Mouse (Mus musculus) thymus, postnatal 25 days (tissue): ENCODE data around the gene Epyc.

Experiments used
- DNase-seq: peaks from one replicate; pipeline ENCODE4 v3.0.0; 2022

Gene Epyc

DNA sequence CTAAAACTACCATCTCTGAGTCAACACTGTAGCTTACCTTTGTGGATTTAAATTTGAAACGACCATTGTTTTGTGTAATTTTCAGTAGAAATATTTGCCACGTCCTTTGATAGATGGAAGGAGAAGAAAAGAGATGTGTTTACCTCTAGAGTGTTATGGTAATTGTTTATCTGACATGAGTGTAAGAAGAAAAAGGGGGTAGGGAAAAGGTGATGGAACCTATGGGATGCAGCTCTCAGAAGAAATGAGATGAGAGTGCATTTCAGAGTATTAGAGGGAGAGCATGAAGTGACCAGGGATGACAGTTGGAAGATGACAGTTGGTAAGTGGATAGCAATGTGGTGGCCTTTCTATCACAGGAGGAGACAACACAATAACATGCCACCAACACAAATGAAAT, at the start of gene Epyc:
Gene Epyc (plus strand): TSS at position 301 of the 400 bp plus-strand sequence.
- DNase-seq = no peak

DNA sequence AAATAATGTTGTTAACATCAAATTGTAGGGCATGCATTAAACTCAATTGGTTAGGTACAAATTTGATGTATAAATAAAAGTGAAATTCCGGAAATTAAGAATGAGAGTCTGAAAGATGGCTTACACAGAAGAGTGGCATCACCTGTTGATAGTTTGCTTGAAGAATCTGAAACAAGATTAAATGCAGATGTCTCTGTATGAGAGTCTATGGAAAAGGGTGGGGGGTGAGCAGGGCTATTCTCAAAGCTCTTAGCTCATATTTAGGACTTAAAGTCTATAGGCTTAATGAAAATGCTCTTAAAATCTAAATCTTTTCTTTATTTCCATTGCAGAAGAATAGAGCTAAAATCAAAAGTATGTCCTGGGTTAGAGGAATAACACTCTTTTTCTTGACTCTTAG, 48.2 kb upstream of the Epyc start:
- no peak for DNase-seq

DNA sequence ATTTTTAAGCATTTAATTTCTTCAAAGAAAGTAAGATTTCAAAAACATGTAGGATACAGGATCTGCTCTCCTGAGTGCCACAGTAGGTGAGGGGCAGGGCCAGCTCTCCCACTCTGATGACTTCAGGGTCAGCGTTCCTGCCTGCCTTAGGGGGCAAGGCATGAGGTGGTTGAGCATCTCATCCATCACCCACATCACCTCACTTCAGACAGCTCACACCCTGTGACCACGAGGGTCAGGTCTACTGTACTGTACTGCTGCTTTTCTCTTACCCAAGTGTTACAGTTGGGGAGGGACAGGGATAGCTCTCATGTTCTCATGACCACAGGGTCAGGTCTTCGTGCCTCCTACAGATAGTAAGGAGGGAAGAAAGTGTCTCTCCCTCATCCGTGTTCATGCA, 42.1 kb upstream of the Epyc start:
- no peak for DNase-seq

DNA sequence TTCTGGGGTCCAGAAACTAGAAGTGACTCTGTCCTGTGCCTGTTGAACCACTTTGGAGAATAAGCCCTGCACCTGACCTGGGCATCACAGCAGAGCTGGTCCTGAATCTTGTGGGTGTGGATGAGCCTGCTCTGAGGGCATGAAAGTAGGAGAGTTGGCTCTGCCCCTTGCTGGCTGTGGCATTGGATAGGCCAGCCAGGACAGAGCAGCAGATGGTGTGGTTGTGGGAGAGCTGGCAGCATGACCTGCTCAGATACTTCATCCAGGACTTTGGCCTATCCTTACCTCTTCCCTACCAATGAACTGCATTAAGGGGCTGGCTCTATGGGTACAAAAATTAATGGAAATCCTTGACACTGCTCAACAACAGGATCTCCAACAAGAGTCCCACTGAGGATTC, 40.6 kb upstream of the Epyc start:
- no peak for DNase-seq

DNA sequence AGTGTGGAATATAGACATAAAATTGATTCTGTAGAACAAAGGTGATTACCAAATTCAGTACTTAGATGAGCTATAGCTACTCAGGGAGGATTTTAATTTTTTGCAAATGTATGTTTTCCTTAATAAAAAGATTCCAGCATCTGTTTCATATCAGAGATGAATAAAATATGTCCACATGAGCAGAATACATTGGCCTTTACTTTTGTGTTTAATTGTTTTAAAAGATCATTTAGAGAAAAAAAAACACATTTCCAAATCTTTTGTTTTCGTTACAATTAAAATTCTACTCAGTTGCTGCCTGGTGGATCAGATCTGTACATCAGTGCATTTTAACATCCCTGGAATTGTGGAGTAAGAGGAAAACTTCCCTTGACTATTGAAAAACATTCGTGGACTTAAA, 37.3 kb upstream of the Epyc start, which contains the start of gene Kera:
Gene Kera (plus strand): TSS at position 301 of the 400 bp plus-strand sequence.
- DNase-seq = no peak

DNA sequence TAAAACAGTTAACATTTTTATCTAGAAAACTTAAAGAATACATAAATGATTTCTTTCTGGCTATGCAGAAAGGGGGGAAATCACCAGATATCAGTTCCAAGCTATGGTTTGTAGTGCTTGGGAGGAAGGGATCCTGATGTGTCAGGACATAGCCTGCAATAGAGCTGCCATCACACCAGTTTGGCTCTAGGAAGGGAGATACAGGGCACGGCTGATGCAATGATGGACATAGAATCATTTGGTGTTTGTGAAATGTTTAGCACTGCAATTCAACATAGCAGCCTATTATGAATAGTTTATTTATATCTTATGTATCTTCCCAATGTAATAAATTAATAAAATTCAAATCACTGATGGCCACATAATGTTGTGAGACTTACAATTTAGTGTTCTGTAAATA, 21.5 kb upstream of the Epyc start:
- no peak for DNase-seq

DNA sequence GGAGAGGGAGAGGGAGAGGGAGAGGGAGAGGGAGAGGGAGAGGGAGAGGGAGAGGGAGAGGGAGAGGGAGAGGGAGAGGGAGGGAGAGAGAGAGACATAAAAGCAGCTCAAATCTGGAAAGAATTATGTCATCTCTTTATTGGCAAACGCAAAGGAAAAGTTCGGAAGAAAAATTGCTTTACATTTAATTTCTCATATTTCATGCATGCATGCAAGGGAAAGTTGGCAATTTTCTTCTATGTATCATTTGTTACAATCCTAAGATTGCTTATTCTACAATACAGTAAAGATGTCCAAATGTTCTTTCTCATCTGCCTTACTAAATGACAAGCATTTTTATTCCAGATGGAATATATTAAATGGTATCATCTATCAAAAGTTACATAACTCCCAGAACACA, 19.5 kb upstream of the Epyc start:
- no peak for DNase-seq

DNA sequence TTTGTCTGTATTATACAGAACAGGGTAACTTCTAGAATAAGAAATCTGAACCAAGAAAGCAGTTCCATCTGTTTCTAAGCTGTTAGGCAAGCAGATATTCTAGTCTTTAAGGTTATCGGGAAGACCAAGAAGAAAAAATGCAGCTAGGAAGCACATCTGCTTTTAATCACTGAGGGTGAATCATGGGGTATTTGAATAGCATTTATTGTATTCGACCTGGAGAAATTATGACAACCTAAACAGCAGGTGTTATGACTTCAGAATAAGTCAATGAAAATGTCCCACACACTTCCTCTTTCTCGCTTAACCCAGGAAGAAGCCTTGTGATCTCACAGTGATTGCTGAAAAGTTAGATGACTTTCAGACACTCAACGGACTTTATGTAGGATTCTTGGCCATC, 18.8 kb upstream of the Epyc start:
- no peak for DNase-seq

DNA sequence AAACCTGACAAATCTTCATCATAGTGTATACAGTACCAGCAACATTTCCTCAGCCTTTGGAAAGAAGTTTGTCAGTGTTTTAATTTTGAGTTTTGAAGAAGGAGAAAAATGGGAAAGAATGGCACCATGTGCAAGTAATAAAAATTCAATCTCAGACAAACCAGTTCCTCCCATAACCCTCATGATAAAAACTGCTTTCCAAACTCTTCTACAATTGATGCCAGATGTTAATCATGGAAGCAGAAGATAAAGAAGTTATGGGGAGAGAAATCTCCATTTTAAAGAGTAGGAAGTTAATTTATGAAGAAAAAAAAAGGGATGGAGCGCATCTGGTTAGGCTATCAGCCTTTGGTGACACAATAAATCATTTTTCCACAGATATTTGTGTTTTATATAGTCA, 17.3 kb upstream of the Epyc start:
- no peak for DNase-seq

DNA sequence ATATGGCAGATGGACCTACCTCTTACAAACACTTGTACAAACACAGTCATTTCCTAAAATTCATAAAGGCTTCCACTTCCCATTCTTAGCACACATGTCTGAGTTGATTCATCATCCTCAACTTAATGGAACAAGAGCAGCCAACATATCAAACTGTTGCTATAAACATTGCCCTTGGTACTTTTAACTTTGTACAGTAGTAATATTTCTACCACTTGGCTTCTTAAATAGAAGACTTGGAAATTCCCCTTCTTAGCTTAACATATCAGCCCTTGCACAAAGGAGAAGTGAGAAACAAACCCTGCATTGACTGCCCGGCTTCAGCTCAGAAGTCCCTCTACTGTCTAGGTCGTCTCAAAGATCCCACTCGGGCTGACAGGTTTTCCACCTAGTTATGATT, 12.8 kb upstream of the Epyc start:
- DNase-seq = no peak

DNA sequence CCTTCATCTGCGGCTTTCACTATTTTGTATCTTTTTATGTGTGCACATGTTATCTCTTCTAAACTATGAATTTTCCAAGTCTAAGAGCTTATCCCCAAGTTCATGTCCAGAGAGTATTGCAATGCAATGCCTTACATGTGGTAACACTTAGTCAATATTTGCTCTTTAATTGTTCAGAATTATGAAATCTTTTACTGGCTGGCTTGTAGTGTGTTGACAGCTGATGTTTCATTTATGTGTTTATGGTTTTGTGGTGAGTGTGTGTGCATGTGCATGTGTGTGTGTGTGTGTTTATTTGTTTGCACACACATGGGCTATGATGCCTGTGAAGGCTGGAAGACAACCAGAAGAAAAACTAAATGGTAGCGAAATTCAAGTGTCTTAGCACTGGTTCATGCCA, 1.9 kb upstream of the Epyc start:
- no peak for DNase-seq

DNA sequence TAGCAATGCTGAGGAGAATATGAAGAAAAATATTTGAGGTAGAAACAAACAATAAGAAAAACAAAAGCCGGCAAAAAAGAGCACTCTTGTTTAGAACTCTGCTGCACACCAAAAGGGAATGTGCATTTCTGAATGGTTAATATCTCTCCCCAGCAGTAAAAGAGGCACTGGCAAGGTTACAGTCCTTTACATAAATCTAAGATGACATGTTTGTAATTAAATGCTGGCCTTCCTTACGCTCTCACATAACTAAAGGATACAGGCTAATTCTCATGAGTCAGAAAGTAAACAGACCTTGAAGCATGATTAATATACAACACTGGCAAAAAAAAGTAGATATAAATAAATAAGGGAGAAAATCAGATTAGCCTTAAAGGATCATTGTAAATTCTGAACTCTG, 6.5 kb downstream of the Epyc start:
- no peak for DNase-seq

DNA sequence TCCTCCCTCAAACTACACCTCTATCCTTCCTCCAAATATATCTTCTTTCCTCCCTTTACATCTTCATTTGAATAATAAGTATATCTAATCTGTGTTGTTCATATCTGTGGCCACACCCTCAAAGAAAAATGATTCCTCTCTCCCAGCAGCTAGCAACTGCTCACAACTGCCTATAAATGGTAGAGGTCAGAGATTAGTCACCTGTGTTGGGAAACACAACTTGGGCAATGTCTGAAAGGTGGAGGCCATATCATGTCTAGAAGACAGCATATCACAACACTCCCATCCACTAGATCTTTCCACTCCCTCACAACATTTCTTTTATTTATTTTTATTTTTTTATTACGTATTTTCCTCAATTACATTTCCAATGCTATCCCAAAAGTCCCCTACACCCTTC, 15.6 kb downstream of the Epyc start:
- no peak for DNase-seq

DNA sequence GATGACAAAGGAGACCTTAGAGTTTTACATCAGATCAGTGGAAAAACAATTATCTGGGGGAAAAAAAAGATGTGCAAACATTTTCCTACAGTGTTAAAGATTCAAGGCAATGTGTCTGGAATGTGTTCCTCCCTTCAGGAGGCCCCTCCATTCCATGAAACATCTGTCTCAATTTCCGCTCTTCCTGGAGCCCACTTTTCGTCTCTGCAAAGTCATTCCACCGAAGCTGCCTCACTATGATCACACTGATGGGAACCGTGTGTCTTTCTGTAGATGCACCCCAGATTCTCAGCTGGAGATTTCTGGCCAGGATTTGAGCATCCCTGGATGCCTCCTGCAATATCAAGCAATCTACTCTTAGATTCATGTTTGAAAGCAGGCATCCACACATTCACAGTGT, 24.8 kb downstream of the Epyc start:
- no peak for DNase-seq

DNA sequence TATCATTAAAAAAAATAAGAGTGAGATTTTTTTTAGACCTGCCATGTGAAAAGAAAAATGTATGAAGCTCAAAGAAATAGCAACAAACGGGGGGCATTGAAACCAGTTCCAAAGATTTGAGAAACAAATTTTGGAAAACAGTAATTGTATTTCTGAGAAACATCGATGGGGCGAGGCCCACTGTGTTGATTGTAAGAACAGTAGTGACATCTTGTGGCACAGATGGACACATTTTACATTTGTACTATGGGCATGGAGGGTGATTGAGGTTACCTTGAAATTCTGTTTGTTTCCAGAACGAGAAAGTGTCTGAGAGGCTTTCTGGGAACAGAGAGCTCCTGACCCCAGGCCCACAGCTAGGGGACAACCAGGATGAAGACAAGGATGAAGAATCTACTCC, 26.3 kb downstream of the Epyc start:
- DNase-seq = no peak

DNA sequence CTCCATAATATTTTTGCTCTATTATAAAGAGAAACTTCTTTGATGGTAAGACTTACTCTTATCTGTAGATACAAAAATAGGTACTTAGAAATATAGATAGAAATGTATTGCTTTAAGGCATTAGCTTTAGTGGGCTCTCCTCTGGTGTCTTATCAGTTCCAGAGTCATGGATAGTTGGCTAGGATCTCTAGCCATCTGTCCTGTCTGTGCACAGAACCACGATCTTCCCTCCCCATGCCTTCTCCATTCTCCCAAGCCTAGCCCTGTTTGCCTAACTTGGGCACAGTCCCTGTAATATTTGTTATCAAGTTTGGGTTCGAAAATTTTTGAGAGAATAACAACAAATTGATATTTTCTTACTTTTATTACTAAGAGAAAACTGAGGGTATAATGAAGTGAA, 29.4 kb downstream of the Epyc start:
- no peak for DNase-seq

DNA sequence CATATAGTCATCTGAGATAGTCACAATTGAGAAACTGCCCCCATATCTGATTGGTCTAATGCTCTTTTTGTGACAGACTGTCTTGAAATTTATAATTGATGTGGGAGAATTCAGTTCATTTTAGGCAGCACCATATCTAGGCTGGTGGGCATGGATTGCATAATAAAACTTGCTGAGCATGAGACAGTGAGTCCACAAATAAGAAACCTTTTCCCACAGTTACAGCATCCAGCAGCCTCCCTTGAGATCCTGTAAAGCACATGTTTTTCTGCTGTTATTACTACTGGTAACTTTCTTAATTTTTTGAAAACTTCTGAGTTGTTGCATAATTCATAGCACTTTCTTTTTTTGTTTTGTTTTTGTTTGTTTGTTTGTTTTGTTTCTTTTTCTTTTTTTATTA, 39.1 kb downstream of the Epyc start:
- no peak for DNase-seq

DNA sequence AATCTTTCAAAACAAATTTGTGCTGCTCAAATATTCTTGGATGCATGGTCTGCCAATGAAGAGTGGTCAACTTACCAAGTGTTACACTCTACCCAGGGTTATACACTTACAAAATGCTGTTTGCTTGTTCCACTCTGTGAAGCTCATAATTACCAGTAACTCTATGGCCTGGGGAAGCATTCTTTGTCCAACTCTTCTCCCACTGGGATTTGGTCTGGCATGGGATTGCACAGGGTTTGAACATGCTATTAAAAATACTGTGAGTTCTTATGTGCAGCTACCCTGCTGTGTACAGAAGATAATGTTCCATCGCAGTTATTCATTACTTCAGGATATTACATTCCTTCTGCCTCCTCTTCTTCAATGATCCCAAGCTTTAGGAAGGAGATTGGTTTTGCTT, 43.3 kb downstream of the Epyc start:
- DNase-seq = no peak

DNA sequence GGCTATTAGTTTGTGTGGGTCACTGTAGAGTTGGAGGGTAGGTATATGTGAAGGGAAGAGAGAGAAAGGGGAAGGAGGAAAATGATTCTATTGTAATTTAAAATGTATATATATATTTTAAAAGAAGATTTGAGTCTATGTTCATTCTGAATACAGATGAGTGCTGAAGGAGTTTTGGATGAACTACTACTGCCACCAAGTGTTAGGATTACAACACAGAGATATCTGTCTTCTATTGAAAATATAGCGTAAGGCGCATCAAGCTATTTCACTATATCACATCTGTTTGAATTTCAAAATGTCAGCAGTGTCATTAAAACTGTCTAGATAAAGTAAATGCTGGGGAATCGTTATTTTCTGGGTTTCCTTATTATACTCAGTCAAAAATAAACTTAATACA, 45.6 kb downstream of the Epyc start:
- DNase-seq = no peak

DNA sequence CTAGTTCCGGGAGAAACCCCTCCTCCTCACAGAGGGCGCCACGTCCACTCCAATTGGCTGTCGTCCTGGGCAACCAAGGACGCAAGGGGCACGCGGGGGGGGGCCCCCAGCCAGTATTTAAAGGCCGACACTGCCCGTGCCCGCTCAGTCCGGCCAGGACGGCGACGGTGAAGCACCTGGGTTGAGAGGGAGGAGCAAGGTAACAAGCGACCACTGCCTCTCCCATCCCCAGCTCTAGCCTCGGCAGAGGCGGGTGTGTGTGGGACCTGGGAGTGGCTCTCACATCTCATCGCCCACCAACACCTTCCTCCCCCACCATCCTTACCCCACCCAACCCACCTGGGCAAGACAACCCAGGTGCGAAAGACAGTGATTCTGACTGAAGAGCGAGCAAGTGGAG, 49.0 kb downstream of the Epyc start, which contains the start of gene Ccer1:
Gene Ccer1 (plus strand): TSS at position 147 of the 400 bp plus-strand sequence.
- DNase-seq = no peak

DNA sequence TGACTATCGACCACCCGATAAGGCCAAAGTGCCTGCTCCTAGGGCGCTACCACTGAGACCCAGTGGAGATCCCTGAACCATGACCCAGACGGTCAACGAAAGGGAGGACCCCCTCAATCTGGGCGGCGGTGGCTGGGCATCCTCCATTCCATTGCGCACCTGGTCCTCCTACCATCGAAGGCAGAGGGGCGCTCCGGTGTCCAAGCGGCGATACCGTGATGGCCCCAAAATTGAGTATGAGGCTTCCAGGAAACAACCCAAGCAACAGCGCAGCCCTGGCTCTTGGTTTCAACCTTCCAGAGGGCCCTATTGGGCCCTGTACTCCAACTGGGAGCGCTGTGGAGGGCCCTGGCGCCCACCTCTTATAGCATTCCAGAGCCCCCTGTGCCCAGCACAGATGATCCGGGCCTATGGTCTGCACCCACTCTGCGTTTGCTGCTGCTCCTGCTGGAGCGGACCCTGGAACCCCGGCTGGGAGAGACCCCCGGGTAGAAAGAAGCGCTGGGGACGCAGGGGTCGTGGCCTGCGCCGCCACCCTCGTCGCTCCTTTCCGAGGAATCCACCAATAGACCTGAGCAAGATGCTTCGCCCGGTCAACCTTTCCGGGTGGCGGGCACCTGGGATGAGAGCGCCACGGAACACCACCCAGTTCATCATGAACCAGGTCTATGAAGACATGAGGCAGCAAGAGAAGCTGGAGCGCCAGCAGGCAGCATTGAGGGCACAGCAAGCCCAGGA, 49.7 kb downstream of the Epyc start:
- no peak for DNase-seq

DNA sequence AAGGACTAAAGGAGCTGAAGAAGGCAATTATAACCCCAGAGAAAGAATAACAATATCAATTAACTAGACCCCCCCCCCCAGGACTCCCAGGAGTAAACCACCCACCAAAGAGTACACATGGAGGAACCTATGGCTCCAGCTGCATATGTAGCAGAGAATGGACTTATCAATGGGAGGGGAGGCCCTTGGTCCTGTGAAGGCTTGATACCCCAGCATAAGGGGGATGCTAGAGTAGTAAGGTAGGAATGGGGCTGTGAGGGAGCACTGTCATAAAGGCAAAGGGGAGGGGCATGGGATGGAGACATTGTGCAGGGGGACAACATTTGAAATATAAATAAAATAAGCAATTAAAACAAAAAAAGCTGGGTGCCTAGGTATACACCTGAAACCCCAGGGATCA, 58.5 kb downstream of the Epyc start:
- no peak for DNase-seq

DNA sequence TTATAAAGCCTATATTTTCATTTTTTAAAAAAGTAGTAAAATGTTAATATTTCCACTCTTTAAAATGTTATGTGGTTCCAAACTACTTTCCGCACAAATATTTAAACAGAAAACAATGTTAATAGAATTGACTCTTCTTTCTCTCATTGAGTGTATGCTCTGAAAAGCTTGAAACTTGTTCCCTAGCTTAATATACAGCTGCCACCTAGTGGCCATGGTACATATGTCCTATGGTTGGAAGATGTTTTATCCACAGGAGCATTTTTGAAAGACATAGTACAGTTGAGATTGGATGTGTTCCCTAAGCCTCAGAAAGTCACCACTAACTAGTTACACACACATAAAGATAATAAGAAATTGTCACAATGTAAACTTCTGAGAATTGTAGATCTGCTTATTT, 60.7 kb downstream of the Epyc start:
- no peak for DNase-seq

DNA sequence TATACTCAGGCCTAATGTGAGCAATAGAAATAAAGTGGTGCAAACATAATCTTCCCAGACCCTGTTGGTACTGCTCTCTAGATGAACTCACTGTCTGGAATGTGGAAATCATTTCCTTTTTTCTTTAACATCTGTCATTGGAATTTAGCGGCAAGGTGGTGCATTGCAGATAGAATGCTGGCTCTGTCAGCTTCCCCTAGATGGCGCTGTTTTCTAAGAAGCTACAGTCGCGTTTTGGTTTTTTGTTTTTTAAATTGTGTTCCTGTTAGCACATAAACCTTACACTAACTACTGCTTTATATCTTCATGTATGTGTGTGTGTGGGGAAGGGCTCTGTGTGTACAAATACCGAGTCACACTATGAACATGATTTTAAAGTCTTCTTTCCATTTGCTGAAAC, 68.8 kb downstream of the Epyc start:
- no peak for DNase-seq

DNA sequence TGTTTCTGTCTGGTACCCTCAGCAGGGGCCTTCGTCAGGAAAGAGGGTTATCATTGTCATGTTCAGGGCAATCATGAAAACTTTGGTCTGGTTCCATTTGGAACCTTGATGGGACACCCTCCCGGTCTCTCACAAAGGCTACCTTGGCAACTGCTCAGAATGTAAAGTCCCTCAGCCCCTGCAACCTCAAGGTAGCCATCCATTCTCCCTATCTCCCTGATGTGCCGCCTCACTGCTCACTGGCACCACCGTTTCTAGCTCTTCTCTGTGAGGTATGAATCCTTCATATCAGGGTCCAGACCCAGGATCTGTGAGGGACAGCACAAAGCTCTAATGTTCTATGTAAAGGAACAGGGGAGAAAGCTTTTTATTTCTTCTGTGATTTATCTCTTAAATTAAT, 70.7 kb downstream of the Epyc start:
- DNase-seq = no peak
